19 mouse cellular contexts compared by ENCODE assay signal in genomic region chr2:51762866-51763265, GRCm38 (mm10).
DNase-seq lines count a peak whose midpoint lies in the region; ATAC-seq lines count a peak whose summit lies in the region.
"Had no signal": no experiment of that assay in that cellular context is flagged by ENCODE, and none has a peak within 500 bp of the region (broad histone marks: within the 10 kb centered on the region; RNA-seq: fewer than 3 reads in every experiment).

No protein-coding gene starts in this region.

- H3K4me1 ChIP-seq in midbrain, embryonic 11.5 days (ENCODE audit: control insufficient read depth, insufficient read depth, low read length): no peaks in the 10 kb centered on the region
- H3K4me1 ChIP-seq in midbrain, embryonic 15.5 days: no peaks in the 10 kb centered on the region; the same call in 1 of the 2 replicates

- H3K9me3 ChIP-seq in midbrain, embryonic 11.5 days (ENCODE audit: control insufficient read depth, low read length): no peaks in the 10 kb centered on the region
- no peaks in the 10 kb centered on the region for H3K9me3 ChIP-seq in midbrain, embryonic 15.5 days
- H3K9me3 ChIP-seq: G1E had no signal

- peak; percentile 68 for DNase-seq in heart, adult 11 months
- DNase-seq in heart, adult 9 months (ENCODE audit: low spot score in 2 of 2): no peak
- DNase-seq in midbrain, embryonic 11.5 days (ENCODE audit: low spot score, missing footprints): peak; percentile 56
- DNase-seq: adrenal gland, adult 2 months; adrenal gland, adult 8-10 months; adrenal gland, postnatal 10 days; adrenal gland, postnatal 14 days; adrenal gland, postnatal 25 days; adrenal gland, postnatal 36 days; B cell, adult 2 months; cerebellum, adult 11 months; cerebellum, adult 11-12 months; cerebellum, adult 18-20 months had no signal

- WGBS in midbrain, embryonic 11.5 days: 95% methylated on average over 4 of the region's 4 CpGs
- whole genome bisulfite sequencing in midbrain, embryonic 15.5 days: 90% methylated on average over 4 of the region's 4 CpGs

- H3K27me3 ChIP-seq in midbrain, embryonic 11.5 days (ENCODE audit: control insufficient read depth, insufficient read depth, low read length): no peaks in the 10 kb centered on the region
- H3K27me3 ChIP-seq in midbrain, embryonic 15.5 days (replicated peaks): no peaks in the 10 kb centered on the region
- H3K27me3 ChIP-seq: CH12.LX, Patski had no signal

- no peak overlapping the region for H3K27ac ChIP-seq in midbrain, embryonic 11.5 days (ENCODE audit: low read depth, low read length)
- no peak overlapping the region for H3K27ac ChIP-seq in midbrain, embryonic 15.5 days

- H3K36me3 ChIP-seq in midbrain, embryonic 11.5 days (ENCODE audit: control insufficient read depth, insufficient read depth, low read length): no peaks in the 10 kb centered on the region
- H3K36me3 ChIP-seq in midbrain, embryonic 15.5 days (replicated peaks): no peaks in the 10 kb centered on the region
- H3K36me3 ChIP-seq: G1E had no signal

- H3K9ac ChIP-seq in midbrain, embryonic 11.5 days (ENCODE audit: low read length): no peak overlapping the region
- H3K9ac ChIP-seq in midbrain, embryonic 15.5 days: no peak overlapping the region

- no peak overlapping the region for H3K4me3 ChIP-seq in midbrain, embryonic 11.5 days (ENCODE audit: low read depth, low read length)
- H3K4me3 ChIP-seq in midbrain, embryonic 15.5 days: no peak overlapping the region

- no peak for ATAC-seq in midbrain, embryonic 11.5 days (ENCODE audit: low FRiP score)
- no peak for ATAC-seq in midbrain, embryonic 15.5 days (replicated peaks)
- ATAC-seq: activated CD4-positive, CD25-positive, alpha-beta regulatory T cell, adult 4 months; CD4-positive, CD25-positive, alpha-beta regulatory T cell, adult 4 months; Patski had no signal

- no peak overlapping the region for H3K4me2 ChIP-seq in midbrain, embryonic 11.5 days
- H3K4me2 ChIP-seq in midbrain, embryonic 15.5 days: no peak overlapping the region

Comparison
In these comparisons a context has a peak if more than half of its experiments do, and no peak if none do; other contexts are left out.
1. DNase-seq: peak in heart, adult 11 months (single experiment) and midbrain, embryonic 11.5 days (single experiment); none in heart, adult 9 months (0 of 2).